Mouse (Mus musculus) c-Kit-positive CD71-negative TER-119-negative erythroid progenitor cells, embryonic 14.5 days (primary cell): ENCODE results near the gene Itga2b.

Source experiments
- DNase-seq: peaks from one replicate; pipeline ENCODE4 v3.0.0-alpha.2; 2013; ENCODE audit warnings: low read depth

The Itga2b gene

DNA sequence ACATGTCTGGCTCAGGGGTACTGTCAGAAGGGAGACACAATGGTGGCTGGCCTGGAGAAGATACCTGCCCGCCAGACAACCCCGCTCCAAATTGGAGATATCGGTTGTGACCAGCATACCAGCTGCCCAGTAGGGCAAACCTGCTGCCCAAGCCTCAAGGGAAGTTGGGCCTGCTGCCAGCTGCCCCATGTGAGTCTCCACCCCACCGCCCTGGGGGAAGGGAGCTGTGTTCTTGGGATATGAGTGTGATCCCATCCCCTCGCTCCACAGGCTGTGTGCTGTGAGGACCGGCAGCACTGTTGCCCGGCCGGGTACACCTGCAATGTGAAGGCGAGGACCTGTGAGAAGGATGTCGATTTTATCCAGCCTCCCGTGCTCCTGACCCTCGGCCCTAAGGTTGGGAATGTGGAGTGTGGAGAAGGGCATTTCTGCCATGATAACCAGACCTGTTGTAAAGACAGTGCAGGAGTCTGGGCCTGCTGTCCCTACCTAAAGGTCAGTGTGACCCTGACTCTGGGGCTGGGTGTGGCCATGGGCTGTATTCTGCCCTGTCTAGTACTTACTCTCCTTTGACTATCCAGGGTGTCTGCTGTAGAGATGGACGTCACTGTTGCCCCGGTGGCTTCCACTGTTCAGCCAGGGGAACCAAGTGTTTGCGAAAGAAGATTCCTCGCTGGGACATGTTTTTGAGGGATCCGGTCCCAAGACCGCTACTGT is 34.0 kb downstream of the Itga2b start:
- no peak for DNase-seq

DNA sequence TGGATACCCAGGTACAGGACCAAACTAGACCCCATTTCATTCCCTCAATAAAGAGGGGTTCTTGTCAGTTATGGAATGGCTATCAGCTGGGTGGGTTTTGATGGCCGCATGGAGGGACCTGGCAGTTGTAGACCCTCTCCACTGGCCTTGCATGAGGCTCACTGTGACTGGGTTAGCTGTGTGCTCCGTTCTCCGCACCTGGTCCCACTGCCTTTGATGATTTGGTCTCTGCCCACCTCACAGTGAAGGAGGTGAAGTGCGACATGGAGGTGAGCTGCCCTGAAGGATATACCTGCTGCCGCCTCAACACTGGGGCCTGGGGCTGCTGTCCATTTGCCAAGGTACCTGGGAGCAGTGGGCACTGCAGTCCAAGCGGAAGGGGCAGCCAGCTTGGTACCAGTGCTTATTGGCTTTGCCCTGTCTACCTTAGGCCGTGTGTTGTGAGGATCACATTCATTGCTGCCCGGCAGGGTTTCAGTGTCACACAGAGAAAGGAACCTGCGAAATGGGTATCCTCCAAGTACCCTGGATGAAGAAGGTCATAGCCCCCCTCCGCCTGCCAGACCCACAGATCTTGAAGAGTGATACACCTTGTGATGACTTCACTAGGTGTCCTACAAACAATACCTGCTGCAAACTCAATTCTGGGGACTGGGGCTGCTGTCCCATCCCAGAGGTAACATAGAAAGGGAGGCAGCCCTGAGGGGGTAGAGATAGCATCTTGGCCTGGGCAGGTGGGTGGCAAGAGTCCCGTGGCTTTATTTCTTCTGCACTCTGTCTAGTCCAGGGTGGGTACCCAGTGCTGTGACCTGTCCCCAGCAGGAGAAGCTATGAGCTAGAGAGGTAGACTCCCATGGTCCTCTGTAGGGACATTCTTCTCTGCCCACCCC is 34.9 kb downstream of the Itga2b start:
- no peak for DNase-seq

DNA sequence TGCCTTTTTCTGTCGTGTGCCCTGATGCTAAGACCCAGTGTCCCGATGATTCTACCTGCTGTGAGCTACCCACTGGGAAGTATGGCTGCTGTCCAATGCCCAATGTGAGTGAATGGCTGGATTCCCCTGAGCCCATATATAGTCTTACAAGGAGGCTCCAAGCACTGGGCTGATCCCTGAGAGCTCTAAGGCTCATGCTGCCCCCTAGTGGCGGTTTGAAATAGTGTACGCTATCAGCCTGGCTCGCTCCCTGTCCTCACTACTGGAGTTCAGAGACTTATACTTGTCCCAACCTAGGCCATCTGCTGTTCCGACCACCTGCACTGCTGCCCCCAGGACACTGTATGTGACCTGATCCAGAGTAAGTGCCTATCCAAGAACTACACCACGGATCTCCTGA is 35.5 kb downstream of the Itga2b start:
- peak; percentile 89 for DNase-seq

DNA sequence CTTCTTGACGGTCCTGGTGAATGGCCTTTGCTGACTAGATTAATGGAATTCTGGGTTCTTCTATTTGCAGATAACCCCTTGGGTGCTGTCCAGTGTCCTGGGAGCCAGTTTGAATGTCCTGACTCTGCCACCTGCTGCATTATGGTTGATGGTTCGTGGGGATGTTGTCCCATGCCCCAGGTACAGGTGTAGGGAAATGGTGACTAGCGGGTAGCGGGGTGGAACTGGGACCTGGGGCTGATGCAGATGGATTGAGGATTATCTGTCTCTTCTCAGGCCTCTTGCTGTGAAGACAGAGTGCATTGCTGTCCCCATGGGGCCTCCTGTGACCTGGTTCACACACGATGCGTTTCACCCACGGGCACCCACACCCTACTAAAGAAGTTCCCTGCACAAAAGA is 36.1 kb downstream of the Itga2b start:
- DNase-seq = no peak

DNA sequence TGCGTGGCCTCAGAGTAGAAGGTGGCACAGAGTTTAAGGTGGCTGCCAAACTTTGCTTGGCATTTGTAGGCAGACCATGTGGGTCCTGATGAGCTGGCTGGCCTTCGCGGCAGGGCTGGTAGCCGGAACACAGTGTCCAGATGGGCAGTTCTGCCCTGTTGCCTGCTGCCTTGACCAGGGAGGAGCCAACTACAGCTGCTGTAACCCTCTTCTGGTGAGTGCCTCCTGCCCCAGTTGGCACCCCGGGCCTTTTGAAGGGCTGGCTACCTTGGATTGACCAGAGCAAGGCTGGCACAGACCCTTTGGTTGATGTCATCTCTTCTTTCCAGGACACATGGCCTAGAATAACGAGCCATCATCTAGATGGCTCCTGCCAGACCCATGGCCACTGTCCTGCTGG is 37.0 kb downstream of the Itga2b start:
- no peak for DNase-seq

DNA sequence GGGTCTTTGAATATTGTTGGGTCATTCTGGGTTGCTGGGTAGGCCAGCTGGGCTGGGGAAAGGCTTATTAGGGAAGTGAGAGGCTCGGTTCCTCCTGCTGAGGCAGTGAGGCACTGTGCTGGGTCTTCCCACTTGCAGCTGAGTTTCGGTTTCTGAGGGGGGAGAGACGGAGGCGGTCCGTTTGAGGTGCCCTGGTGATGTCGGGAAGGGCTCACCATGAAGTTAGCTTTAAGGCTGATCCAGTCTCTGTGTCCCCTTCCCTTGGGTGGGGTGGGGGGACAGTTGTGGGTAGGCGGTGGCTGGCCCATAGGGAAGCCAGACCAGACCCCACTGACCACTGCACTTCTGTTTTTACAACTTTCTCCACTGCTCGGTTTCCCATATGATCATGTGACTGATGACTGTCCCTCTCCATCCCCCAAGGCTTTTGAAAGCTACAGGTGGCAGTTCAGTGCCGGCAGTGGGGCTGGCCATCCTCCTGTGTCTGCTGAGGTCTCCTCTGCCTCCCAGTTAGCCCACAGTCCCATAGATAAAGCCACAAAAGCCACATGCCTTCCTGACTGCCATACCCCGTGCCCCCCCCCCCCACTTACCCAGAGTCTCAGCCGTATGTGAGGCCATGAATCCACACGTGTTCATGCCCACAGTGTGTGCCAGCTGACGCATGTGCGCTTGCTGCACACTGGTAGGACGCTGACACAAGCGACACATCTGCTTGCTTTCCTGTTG is 37.6 kb downstream of the Itga2b start:
- DNase-seq = no peak

DNA sequence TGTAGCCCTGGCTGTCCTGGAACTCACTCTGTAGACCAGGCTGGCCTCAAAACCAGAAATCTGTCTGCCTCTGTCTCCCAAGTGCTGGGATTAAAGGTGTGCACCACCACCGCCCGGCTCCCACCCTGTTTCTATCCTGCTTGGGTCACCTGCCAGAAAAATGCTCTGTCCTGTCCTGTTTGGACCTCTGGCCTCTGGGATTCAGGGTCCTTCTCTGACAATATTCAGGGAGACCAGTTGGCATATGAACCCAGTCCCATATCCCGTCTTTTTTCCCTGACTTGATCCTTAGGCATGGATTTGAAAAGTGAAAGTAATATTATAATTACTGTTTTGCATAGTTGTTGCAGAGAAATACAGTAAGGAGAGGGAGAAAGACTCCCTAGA is 38.2 kb downstream of the Itga2b start:
- DNase-seq = no peak

DNA sequence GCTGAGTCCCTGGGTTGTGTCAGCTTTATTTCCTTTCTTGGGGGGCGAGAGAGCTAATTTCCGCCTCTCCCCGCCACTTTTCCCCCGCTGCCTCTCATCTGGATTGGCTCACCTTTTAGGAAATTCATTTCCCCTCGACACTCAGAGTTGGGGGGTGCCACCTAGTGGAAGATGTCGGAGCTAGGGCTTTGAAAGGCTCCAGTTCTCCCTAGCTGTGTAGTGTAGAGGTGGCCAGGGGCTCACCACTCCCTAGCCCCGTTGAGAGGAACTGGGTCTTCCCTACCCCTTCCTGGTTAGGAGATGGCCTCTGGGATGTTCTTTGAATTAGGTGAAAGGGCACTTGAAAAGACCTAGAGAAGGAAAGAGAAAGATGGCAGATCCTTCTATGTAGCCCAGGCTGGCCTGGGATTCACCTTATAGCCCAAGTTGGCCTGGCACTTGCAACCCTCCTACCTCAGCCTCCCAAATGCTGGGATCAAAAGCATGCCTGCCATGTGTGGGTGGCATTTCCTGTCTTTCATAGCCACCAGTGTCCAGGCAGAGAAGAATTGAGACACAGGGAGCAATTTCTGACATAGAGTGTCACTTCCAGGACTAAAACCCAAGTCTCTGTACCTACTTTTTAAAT is 38.8 kb downstream of the Itga2b start:
- DNase-seq = peak; percentile 83

DNA sequence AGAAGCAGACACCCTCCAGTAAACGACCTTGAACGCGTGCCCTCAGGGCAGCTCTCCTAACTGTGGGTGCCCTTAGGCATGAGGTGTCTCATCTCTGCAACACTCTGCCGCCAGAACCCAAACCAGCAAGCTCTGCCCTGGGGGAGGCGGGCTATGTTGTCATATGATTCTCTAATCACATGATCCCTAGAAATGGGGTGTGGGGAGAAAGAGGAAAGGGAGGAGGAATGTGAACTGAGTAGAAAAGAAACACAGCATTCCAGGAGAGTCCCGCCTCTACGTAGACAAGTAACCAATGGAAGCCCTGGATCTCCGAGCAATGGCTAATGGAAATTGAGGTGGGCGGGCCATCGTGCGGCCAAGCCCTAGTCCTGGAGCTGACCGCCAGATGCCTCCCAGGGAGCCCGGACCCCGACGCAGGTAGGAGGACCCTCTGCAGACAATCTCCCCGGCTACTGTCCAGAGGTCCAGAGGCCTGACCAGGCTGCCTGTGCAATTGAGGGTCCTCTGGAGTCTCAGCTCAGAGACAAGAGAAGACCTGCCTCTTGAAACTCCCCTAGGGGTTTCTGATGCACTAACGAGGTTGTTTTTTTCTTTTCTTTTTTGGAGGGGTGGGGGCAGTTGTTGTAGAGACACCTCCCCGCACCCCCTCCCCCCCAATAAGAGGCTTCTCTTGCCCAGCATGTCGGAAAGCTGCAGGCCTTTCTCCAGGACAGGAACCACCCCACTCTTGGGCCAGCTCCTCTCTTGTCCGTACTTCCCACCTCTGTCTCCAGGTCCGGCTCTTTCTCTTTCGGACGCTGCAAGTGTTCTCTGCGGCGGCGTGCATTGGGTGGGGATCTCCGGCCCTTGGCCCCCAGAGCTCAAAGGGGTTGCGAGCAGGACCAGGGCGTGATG is 39.6 kb downstream of the Itga2b start, which contains the start of gene Grn:
Grn (plus strand) TSS at position 195 of the 897 bp plus-strand sequence.
- peak; percentile 64 for DNase-seq

DNA sequence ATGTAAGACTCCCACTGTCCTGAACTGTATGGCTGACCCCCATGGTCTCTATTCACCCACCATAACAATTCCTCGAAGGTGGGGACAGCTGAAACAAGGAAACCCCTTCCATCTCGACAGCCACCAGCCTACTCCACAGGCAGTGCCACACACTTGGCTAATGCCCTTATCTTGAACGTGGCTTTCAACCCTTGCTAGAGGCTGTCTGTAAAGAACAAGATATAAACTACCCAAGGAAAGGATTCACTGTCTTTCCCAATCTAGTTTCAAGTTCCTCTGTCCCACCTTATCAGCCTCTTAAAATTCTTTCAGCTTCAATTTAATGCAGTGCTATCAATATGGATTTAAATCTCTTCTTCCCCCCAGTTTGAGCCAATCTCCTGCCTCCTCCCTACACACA is 40.4 kb downstream of the Itga2b start:
- no peak for DNase-seq

DNA sequence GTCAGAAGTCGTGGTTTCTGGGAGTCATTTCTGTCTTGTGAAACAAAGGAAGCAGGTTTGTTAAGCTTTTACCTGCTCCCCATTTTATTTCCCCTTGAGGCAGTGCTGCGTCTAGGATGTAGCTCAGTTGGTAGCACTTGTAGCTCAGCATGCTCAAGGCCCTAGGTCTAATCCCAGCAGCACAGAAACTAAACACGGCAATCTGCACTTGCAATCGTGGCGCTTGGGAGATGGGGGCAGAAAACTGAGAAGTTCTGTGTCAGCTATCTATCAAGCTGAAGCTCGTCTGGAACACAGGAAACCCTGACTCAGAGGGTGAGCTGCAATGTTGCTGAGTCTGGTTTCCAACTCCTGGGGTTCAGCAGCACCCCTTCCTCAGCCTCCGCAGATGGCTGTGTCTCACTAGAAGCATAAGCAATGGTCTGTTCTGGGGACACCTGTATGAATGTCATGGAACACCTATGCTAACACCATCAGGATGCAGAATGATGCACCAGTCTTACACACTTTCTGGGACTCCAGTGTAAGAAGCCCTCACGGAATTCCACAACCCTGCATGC is 40.9 kb downstream of the Itga2b start:
- no peak for DNase-seq

DNA sequence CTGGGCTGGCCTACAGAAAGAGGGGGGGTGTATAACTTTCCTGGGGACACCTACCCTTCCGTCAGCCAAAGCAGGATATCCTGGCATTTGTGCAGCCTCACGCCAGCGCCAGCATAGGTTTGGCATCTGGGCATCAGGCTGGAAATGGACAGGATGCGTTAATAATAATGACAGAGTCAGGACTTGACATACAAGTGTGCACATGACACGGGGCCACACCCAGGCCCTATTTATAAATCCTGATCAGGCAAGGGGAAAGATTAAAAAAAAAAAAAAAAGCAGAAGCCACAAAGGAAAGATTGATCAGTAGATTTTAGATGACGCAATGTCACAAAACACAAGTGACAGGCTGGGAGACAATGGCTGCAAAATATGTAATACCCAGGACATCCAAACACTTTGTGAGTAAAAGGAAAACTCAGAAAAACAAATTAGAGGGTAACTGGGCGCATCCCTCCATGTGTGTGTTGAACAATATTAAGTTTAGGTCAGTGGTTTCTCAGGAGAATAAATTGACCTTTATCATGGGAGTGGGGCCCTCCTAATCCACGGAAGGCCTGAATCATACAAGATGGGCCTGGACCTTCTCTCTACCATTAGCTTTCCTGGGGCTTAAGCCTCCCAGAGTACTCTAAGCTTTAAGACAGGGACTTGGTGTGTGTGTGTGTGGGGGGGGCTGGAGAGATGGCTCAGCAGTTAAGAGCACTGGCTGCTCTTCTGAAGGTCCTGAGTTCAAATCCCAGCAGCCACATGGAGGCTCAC is 44.2 kb downstream of the Itga2b start:
- no peak for DNase-seq

DNA sequence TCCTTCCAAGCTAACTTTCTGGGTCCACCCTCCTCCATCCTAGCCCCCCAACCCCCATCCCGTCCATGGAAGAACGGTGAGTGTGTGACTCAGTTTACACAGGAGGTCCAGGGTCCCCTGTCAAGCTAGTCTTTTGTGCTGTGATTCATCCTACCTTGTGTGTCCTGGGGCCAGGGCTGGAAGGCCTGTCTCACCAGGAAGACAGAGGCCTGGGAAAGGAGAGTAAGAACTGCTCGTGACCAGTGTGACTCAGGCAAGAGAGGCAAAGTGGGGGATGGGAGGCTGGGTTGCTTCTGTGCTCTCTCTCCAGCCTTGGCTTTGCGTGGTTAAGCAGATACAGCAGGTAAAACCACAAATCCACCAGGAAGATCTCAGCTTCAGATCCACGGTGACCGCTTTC is 45.3 kb downstream of the Itga2b start:
- no peak for DNase-seq

DNA sequence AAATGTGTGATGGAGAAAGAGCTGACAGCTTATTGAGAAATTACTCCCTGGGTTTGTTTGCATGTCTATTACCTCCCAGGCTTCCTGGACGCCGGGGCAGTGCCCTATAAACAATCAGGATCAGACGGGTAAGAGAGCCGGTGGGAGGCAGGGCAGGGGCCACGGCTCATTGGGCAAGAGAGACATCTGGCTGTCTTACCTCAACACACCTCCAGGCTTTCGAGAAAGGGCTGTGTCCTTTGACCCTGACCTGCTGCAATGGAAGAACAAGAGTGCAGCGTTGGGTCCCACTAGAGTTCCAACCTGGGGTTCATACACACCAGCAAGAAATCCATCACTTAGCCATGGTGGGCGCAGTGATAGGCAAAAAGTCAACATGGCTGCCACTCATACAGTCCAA is 48.4 kb downstream of the Itga2b start:
- no peak for DNase-seq

DNA sequence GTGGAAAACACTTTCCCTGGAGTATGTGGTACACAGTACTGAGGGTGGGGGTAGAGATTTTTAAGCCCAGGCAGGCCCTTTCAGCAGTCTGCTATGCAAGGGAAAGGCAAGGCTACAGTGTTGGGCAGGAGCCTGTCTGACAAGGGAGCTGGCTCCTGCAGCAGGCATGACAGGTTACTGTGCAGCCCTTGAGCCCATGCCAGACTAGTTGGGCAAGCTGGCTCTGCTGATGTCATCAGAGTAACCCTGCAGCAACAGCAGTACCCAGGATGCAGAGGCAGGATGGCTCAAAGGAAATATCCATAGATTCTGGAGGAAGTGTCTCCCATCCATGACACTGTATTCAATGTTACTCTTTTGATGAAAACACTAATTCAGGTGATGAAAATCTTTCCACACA is 51.0 kb downstream of the Itga2b start:
- no peak for DNase-seq

DNA sequence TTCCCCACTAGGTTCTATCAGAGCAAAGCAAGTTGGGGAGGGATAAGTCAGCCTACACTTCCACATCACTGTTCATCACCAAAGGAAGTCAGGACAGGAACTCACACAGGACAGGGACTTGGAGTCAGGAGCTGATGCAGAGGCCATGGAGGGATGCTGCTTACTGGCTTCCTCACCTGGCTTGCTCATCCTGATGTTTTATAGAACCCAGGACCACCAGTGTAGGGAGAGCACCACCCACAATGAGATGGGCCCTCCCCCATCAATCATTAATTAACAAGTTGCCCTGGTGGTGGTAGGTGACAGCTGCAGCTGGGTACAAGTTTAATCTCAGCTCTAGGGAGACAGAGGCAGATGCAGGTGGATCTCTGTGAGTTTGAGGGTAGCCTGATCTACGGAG is 52.8 kb downstream of the Itga2b start:
- DNase-seq = no peak

DNA sequence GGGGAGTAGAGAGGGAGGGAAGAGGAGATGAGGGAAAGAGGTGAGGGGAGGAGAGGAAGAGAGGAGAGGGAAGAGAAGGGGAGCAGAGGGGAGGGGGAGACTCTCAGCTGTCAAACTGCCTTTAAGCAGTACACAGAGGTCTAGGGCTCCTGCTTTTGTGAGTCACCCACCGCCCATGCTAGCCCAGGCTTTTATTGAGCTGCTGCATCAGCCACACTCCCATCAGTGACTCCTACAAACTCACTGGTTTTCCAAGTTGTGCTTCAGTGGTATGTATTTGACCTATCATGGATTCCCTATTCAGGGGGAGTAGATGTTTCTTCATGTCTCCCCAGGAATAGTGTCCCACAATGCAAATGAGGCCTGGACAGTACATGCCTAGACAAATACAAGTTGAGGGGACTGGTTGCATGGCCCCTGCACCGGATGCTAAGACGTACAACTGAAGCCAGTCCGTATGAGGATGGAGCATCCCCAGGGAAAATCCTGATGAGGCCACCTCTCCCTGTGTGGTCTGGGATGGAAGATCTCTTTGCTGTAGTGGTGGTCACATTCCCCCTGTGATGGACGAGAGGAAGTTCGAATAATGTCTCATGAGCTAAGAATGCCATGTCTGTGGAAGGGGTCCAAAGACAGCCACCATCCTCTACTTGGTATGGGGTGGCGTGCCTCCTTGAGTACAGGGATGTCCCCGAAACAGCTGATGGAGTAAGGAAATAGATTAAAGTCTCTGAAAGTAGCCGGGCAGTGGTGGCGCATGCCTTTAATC is 54.7 kb downstream of the Itga2b start:
- DNase-seq = no peak

DNA sequence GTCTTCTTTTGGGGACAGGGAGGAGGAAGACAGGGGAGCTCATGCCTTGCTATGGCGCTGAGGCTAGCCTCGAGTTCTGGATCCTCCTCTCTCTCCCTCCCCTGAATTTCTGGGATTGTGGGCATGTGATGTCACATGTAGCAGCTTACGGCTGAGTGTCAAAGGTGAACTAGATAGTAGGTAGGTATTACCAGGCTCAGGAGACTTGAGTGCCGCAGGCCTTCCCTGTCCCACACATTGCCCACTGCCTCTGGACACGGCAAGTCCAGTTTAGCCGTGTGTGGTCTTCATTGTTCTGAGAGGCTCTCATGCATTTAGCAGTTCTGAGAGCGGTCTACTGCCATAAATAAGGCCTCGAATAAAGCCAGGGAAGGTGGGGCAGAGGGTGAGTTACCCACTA is 56.9 kb downstream of the Itga2b start:
- DNase-seq = no peak

DNA sequence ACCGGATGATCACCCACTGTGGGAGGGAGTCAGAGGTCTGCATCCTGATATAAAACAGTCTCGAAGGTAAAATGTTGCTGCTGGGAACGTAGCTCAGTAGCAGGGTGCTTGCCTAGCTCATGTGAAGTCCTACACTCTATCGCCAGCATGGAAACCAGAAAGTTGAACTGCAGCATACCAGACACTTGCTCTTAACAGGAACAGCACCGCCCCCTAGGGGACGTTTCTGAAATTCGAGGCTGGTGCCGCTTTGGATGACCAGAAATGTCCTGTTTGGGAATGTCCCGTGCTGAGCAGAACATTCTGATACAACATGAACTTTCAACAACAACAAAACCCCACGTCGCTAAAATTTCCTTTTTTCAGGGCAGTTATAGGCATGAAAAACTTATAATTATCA is 58.2 kb downstream of the Itga2b start:
- peak; percentile 89 for DNase-seq
